Mouse (Mus musculus) lung, adult 2 months (tissue): ENCODE measurements around the gene Hoxd9.

ENCODE experiments used
- CTCF ChIP-seq: fragments of 200-500 bp; IDR thresholded peaks from 2 replicates; pipeline ENCODE4 v1.5.1; 2011; ENCODE audit warnings: mild to moderate bottlenecking, low read length, control low read depth; ENCODE audit not compliant: insufficient read depth
- POLR2A ChIP-seq: fragments of 200-500 bp; IDR thresholded peaks from 2 replicates; pipeline ENCODE4 v1.6.1; 2011; ENCODE audit warnings: low read depth, mild to moderate bottlenecking, control low read depth, low read length, borderline replicate concordance; ENCODE audit errors: extremely low read depth

DNA sequence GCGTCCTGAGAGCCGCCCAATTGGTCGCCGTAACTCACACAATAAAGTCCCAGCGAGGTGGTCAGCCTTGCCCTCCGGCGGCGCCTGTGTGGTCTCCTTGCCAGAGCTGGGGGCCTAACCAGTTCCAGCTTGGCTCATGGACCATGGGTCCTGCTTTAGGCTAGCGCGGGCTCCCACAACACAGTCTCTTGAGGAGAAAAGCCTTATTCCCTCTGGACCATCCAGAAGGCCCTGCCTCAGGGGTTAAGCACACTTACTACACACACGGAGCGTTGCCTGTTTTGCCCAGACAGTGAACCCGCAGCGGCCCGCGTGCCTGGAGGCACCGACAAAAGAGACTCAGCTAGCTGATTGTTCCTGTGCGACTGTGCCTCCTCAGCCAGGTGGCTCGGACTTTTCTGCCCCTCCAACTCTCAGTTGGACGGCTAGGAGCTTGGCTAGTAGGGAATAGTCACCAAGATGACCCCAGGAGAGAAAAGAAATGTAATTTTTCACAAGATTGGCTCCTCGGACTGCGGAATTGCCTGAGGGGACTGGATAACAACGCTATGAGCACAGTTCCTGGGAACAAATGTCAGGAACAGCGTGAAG, 23.6 kb upstream of the Hoxd9 start:
- TF ChIP-seq POLR2A (no peak), CTCF (no peak)
